Mouse (Mus musculus) forebrain, embryonic 14.5 days (tissue): ENCODE data around the gene Patj. TPM values are rescaled to one million over a fixed set of nuclear protein-coding genes. Genes with fewer than 3 reads are reported as not detected.

Experiments
- ATAC-seq: fragments of 200-750 bp; cut with Nextera tagmentation; 2 replicates; pipeline ENCODE4 v1.8.0; 2017; ENCODE audit warnings: mild to moderate bottlenecking, moderate library complexity
- DNase-seq: peaks from one replicate; pipeline ENCODE4 v3.0.0-alpha.2; 2015; ENCODE audit warnings: low spot score
- H3K27ac ChIP-seq: fragments of 300-500 bp; sonication (generic); 2 replicates; pipeline ENCODE4 v1.5.1; 2014; ENCODE audit warnings: low read depth, mild to moderate bottlenecking, control low read depth, low read length, moderate library complexity
- H3K27me3 ChIP-seq: fragments of 300-500 bp; sonication (generic); replicated peaks from 2 replicates; pipeline ENCODE4 v1.6.1; 2014; ENCODE audit warnings: low read length, control low read depth, mixed read lengths; ENCODE audit not compliant: control insufficient read depth, insufficient read depth
- H3K36me3 ChIP-seq: fragments of 300-500 bp; sonication (generic); 2 replicates; pipeline ENCODE4 v1.6.1; 2014; ENCODE audit warnings: low read length, control low read depth; ENCODE audit not compliant: control insufficient read depth, insufficient read depth
- H3K4me1 ChIP-seq: fragments of 300-500 bp; sonication (generic); 2 replicates; pipeline ENCODE4 v1.6.1; 2014; ENCODE audit warnings: antibody characterized with exemption, low read length, control low read depth; ENCODE audit not compliant: control insufficient read depth, insufficient read depth
- H3K4me2 ChIP-seq: fragments of 300-500 bp; sonication (generic); 2 replicates; pipeline ENCODE4 v1.6.1; 2014; ENCODE audit warnings: mild to moderate bottlenecking, control low read depth, low read length
- H3K4me3 ChIP-seq: fragments of 300-500 bp; sonication (generic); 2 replicates; pipeline ENCODE4 v1.5.1; 2014; ENCODE audit warnings: low read depth, low read length, control low read depth
- H3K9ac ChIP-seq: fragments of 300-500 bp; sonication (generic); 2 replicates; pipeline ENCODE4 v1.6.1; 2014; ENCODE audit warnings: mild to moderate bottlenecking, low read length, control low read depth, moderate library complexity
- H3K9me3 ChIP-seq: fragments of 300-500 bp; sonication (generic); replicated peaks from 2 replicates; pipeline ENCODE4 v1.6.1; 2016; ENCODE audit warnings: low read length, control low read depth, mixed read lengths; ENCODE audit not compliant: control insufficient read depth
- WGBS: fragments of 180-500 bp; shearing (Covaris S2); extraction: QIAGEN DNeasy Blood & Tissue Kit; methylation state at CpG from one replicate; pipeline ENCODE4 v1.1.7; 2014; 5-methylcytosine and 5-hydroxymethylcytosine counted together
- polyA plus RNA-seq: library from polyadenylated mRNA; unstranded; fragments of >200 nt; fragmentation: Nextera tagmentation; extraction: Ambion mirVana; gene quantifications from 2 replicates; pipeline ENCODE4 v1.2.1, GENCODE M21; 2014

The Patj gene
- polyA plus RNA-seq, 1 experiment from 2014 or later: 7.1 TPM

- no peak overlapping the region for H3K27ac ChIP-seq
- ATAC-seq: no peak
- H3K9ac ChIP-seq: no peak overlapping the region
Observed at GRCm38 (mm10) chr4:98598546-98598971, 203.0 kb downstream of the Patj start.

GRCm38 (mm10) chr4:98599358-98599757 lies 203.8 kb downstream of the Patj start:
- no peak for ATAC-seq
- Histone ChIP-seq H3K4me1 (peaks cover 11% of the 10 kb centered on the region; the same call in 1 of the 2 replicates), H3K4me2 (no peak overlapping the region), H3K27ac (no peak overlapping the region), H3K27me3 (no peaks in the 10 kb centered on the region), H3K4me3 (no peak overlapping the region), H3K9ac (no peak overlapping the region), H3K9me3 (no peaks in the 10 kb centered on the region), H3K36me3 (no peaks in the 10 kb centered on the region)
- no peak for DNase-seq
- 49% methylated on average over 6 of the region's 6 CpGs for WGBS

More at GRCm38 (mm10) chr4:98598546-98598971, 203.0 kb downstream of the Patj start:
- no peaks in the 10 kb centered on the region for H3K9me3 ChIP-seq
- H3K4me3 ChIP-seq: no peak overlapping the region
- no peak for DNase-seq
- no peak overlapping the region for H3K4me2 ChIP-seq
- H3K27me3 ChIP-seq: no peaks in the 10 kb centered on the region
- no peaks in the 10 kb centered on the region for H3K36me3 ChIP-seq
- 62% methylated on average over 1 of the region's 1 CpGs for WGBS
- H3K4me1 ChIP-seq: peaks cover 11% of the 10 kb centered on the region; the same call in 1 of the 2 replicates

- DNase-seq (no peak), ATAC-seq (no peak)
- no peaks in the 10 kb centered on the region for H3K27me3 ChIP-seq
- 74% methylated on average over 6 of the region's 6 CpGs for WGBS
- no peaks in the 10 kb centered on the region for H3K9me3 ChIP-seq
- no peak overlapping the region for H3K9ac ChIP-seq
- no peak overlapping the region for H3K4me2 ChIP-seq
- no peaks in the 10 kb centered on the region for H3K36me3 ChIP-seq
- H3K27ac ChIP-seq: no peak overlapping the region
- H3K4me3 ChIP-seq: no peak overlapping the region
- peaks cover 10% of the 10 kb centered on the region; the same call in 1 of the 2 replicates for H3K4me1 ChIP-seq
Observed at GRCm38 (mm10) chr4:98603131-98603530, 207.5 kb downstream of the Patj start.

GRCm38 (mm10) chr4:98610501-98610900 lies 214.9 kb downstream of the Patj start:
- H3K27me3 ChIP-seq: no peaks in the 10 kb centered on the region
- ATAC-seq (no peak), DNase-seq (no peak)
- no peak overlapping the region for H3K27ac ChIP-seq
- no peaks in the 10 kb centered on the region for H3K9me3 ChIP-seq
- H3K4me2 ChIP-seq: no peak overlapping the region
- no peaks in the 10 kb centered on the region; the same call in 1 of the 2 replicates for H3K36me3 ChIP-seq
- no peaks in the 10 kb centered on the region for H3K4me1 ChIP-seq
- no peak overlapping the region for H3K9ac ChIP-seq
- no peak overlapping the region for H3K4me3 ChIP-seq
- 92% methylated on average over 2 of the region's 2 CpGs for WGBS

- no peak overlapping the region for H3K27ac ChIP-seq
- no peaks in the 10 kb centered on the region for H3K4me1 ChIP-seq
- H3K4me2 ChIP-seq: no peak overlapping the region
- 91% methylated on average over 3 of the region's 3 CpGs for WGBS
- no peak for DNase-seq
- H3K27me3 ChIP-seq: no peaks in the 10 kb centered on the region
- no peak overlapping the region for H3K4me3 ChIP-seq
- no peaks in the 10 kb centered on the region; the same call in 1 of the 2 replicates for H3K36me3 ChIP-seq
- no peak overlapping the region for H3K9ac ChIP-seq
- no peaks in the 10 kb centered on the region for H3K9me3 ChIP-seq
- ATAC-seq: no peak
Observed at GRCm38 (mm10) chr4:98614395-98614794, 218.8 kb downstream of the Patj start.

GRCm38 (mm10) chr4:98619199-98619598 lies 223.6 kb downstream of the Patj start:
- H3K4me3 ChIP-seq: no peak overlapping the region
- H3K27ac ChIP-seq: no peak overlapping the region
- H3K4me2 ChIP-seq: no peak overlapping the region
- 90% methylated on average over 6 of the region's 6 CpGs for WGBS
- no peaks in the 10 kb centered on the region for H3K9me3 ChIP-seq
- no peak overlapping the region for H3K9ac ChIP-seq
- H3K36me3 ChIP-seq: no peaks in the 10 kb centered on the region
- no peak for ATAC-seq
- H3K4me1 ChIP-seq: peaks cover 10% of the 10 kb centered on the region
- no peaks in the 10 kb centered on the region for H3K27me3 ChIP-seq
- DNase-seq: no peak

GRCm38 (mm10) chr4:98620986-98621784 lies 225.6 kb downstream of the Patj start:
- peak; percentile 27 for DNase-seq
- H3K4me2 ChIP-seq: no peak overlapping the region
- H3K9me3 ChIP-seq: no peaks in the 10 kb centered on the region
- H3K27me3 ChIP-seq: no peaks in the 10 kb centered on the region
- H3K4me3 ChIP-seq: no peak overlapping the region
- H3K4me1 ChIP-seq: peaks cover 10% of the 10 kb centered on the region
- H3K9ac ChIP-seq: no peak overlapping the region
- H3K36me3 ChIP-seq: no peaks in the 10 kb centered on the region
- H3K27ac ChIP-seq: no peak overlapping the region
- ATAC-seq: peak; percentile 47; the same call in 1 of the 2 replicates
- WGBS: 58% methylated on average over 9 of the region's 9 CpGs

GRCm38 (mm10) chr4:98622180-98622579 lies 226.6 kb downstream of the Patj start:
- no peak for DNase-seq
- 52% methylated on average over 1 of the region's 1 CpGs for WGBS
- Histone ChIP-seq H3K4me1 (peaks cover 10% of the 10 kb centered on the region), H3K9me3 (no peaks in the 10 kb centered on the region), H3K27me3 (no peaks in the 10 kb centered on the region), H3K9ac (no peak overlapping the region), H3K4me2 (no peak overlapping the region), H3K4me3 (no peak overlapping the region), H3K36me3 (no peaks in the 10 kb centered on the region), H3K27ac (no peak overlapping the region)
- ATAC-seq: no peak

GRCm38 (mm10) chr4:98622996-98623673 lies 227.6 kb downstream of the Patj start:
- Histone ChIP-seq H3K9me3 (no peaks in the 10 kb centered on the region), H3K4me1 (peaks cover 10% of the 10 kb centered on the region), H3K36me3 (no peaks in the 10 kb centered on the region), H3K9ac (no peak overlapping the region), H3K4me3 (no peak overlapping the region), H3K27ac (no peak overlapping the region), H3K4me2 (no peak overlapping the region), H3K27me3 (no peaks in the 10 kb centered on the region)
- 16% methylated on average over 3 of the region's 3 CpGs for WGBS
- ATAC-seq (peak; percentile 56), DNase-seq (peak; percentile 59)
